Mouse (Mus musculus): Measurements from ENCODE around the gene Agap1. TPM values are rescaled to one million over a fixed set of nuclear protein-coding genes. Genes with fewer than 3 reads are reported as not detected.

Gene Agap1
- polyA plus RNA-seq, 1 experiment: 30.0 TPM

- 93% methylated on average over 9 of the region's 9 CpGs for WGBS
- Histone ChIP-seq H3K4me3 (ENCODE audit: insufficient read depth, low read depth, low read length) (no peak overlapping the region), H3K27ac (ENCODE audit: insufficient read depth, low read depth, low read length) (no peak overlapping the region), H3K4me1 (ENCODE audit: control insufficient read depth, insufficient read depth, low read length) (no peaks in the 10 kb centered on the region)
- TF ChIP-seq CTCF (IDR thresholded peaks at IDR 0.05; ENCODE audit: insufficient read depth, low read depth, low read length) (no peak), POLR2A (IDR thresholded peaks at IDR 0.05; ENCODE audit: insufficient read depth, low read depth, low read length) (no peak)
These were observed 279.8 kb downstream of the Agap1 start for GRCm38 (mm10) chr1:89734368-89734767.

- Histone ChIP-seq H3K4me3 (ENCODE audit: insufficient read depth, low read depth, low read length) (no peak overlapping the region), H3K4me1 (ENCODE audit: control insufficient read depth, insufficient read depth, low read length) (no peaks in the 10 kb centered on the region), H3K27ac (ENCODE audit: insufficient read depth, low read depth, low read length) (no peak overlapping the region)
- WGBS: 96% methylated on average over 6 of the region's 6 CpGs
- no peak for TF ChIP-seq CTCF (IDR thresholded peaks at IDR 0.05; ENCODE audit: insufficient read depth, low read depth, low read length)
These were observed 280.5 kb downstream of the Agap1 start for GRCm38 (mm10) chr1:89735146-89735545.

- no peak overlapping the region for H3K27ac ChIP-seq (ENCODE audit: insufficient read depth, low read depth, low read length)
- H3K4me1 ChIP-seq (ENCODE audit: control insufficient read depth, insufficient read depth, low read length): no peaks in the 10 kb centered on the region
- WGBS: 94% methylated on average over 6 of the region's 6 CpGs
- no peak overlapping the region for H3K4me3 ChIP-seq (ENCODE audit: insufficient read depth, low read depth, low read length)
- no peak for TF ChIP-seq CTCF (IDR thresholded peaks at IDR 0.05; ENCODE audit: insufficient read depth, low read depth, low read length)
- TF ChIP-seq POLR2A (IDR thresholded peaks at IDR 0.05; ENCODE audit: insufficient read depth, low read depth, low read length): no peak
These were observed 281.4 kb downstream of the Agap1 start for GRCm38 (mm10) chr1:89736021-89736420.

- Histone ChIP-seq H3K27ac (ENCODE audit: insufficient read depth, low read depth, low read length) (no peak overlapping the region), H3K4me3 (ENCODE audit: insufficient read depth, low read depth, low read length) (no peak overlapping the region), H3K4me1 (ENCODE audit: control insufficient read depth, insufficient read depth, low read length) (no peaks in the 10 kb centered on the region)
- no peak for TF ChIP-seq CTCF (IDR thresholded peaks at IDR 0.05; ENCODE audit: insufficient read depth, low read depth, low read length)
- TF ChIP-seq POLR2A (IDR thresholded peaks at IDR 0.05; ENCODE audit: insufficient read depth, low read depth, low read length): no peak
- 76% methylated on average over 17 of the region's 17 CpGs for WGBS
These were observed 284.6 kb downstream of the Agap1 start for GRCm38 (mm10) chr1:89739067-89739774.

- WGBS: 54% methylated on average over 3 of the region's 3 CpGs
- Histone ChIP-seq H3K27ac (ENCODE audit: insufficient read depth, low read depth, low read length) (no peak overlapping the region), H3K4me1 (ENCODE audit: control insufficient read depth, insufficient read depth, low read length) (no peaks in the 10 kb centered on the region), H3K4me3 (ENCODE audit: insufficient read depth, low read depth, low read length) (no peak overlapping the region)
- no peak for TF ChIP-seq CTCF (IDR thresholded peaks at IDR 0.05; ENCODE audit: insufficient read depth, low read depth, low read length)
- TF ChIP-seq POLR2A (IDR thresholded peaks at IDR 0.05; ENCODE audit: insufficient read depth, low read depth, low read length): no peak
These were observed 285.1 kb downstream of the Agap1 start for GRCm38 (mm10) chr1:89739775-89740099.

GRCm38 (mm10) chr1:89742359-89742758 lies 287.8 kb downstream of the Agap1 start:
- H3K27ac ChIP-seq (ENCODE audit: insufficient read depth, low read depth, low read length): no peak overlapping the region
- TF ChIP-seq CTCF (IDR thresholded peaks at IDR 0.05; ENCODE audit: insufficient read depth, low read depth, low read length) (no peak), POLR2A (IDR thresholded peaks at IDR 0.05; ENCODE audit: insufficient read depth, low read depth, low read length) (no peak)
- no peak overlapping the region for H3K4me3 ChIP-seq (ENCODE audit: insufficient read depth, low read depth, low read length)
- H3K4me1 ChIP-seq (ENCODE audit: control insufficient read depth, insufficient read depth, low read length): no peaks in the 10 kb centered on the region
- WGBS: 88% methylated on average over 3 of the region's 3 CpGs

- WGBS: 86% methylated on average over 3 of the region's 3 CpGs
- no peak overlapping the region for H3K27ac ChIP-seq (ENCODE audit: insufficient read depth, low read depth, low read length)
- TF ChIP-seq POLR2A (IDR thresholded peaks at IDR 0.05; ENCODE audit: insufficient read depth, low read depth, low read length) (no peak), CTCF (IDR thresholded peaks at IDR 0.05; ENCODE audit: insufficient read depth, low read depth, low read length) (no peak)
These were observed 291.6 kb downstream of the Agap1 start for GRCm38 (mm10) chr1:89746171-89746570.

GRCm38 (mm10) chr1:89749666-89750065 lies 295.1 kb downstream of the Agap1 start:
- no peak overlapping the region for H3K4me3 ChIP-seq (ENCODE audit: insufficient read depth, low read depth, low read length)
- H3K4me1 ChIP-seq (ENCODE audit: control insufficient read depth, insufficient read depth, low read length): peaks cover 2% of the 10 kb centered on the region; the same call in 1 of the 2 replicates
- TF ChIP-seq CTCF (IDR thresholded peaks at IDR 0.05; ENCODE audit: insufficient read depth, low read depth, low read length): no peak
- no peak for TF ChIP-seq POLR2A (IDR thresholded peaks at IDR 0.05; ENCODE audit: insufficient read depth, low read depth, low read length)
- H3K27ac ChIP-seq (ENCODE audit: insufficient read depth, low read depth, low read length): no peak overlapping the region

More at GRCm38 (mm10) chr1:89746171-89746570, 291.6 kb downstream of the Agap1 start:
- no peak overlapping the region for H3K4me3 ChIP-seq (ENCODE audit: insufficient read depth, low read depth, low read length)
- H3K4me1 ChIP-seq (ENCODE audit: control insufficient read depth, insufficient read depth, low read length): peaks cover 2% of the 10 kb centered on the region; the same call in 1 of the 2 replicates

- TF ChIP-seq CTCF (IDR thresholded peaks at IDR 0.05; ENCODE audit: insufficient read depth, low read depth, low read length): no peak
- TF ChIP-seq POLR2A (IDR thresholded peaks at IDR 0.05; ENCODE audit: insufficient read depth, low read depth, low read length): no peak
- peaks cover 2% of the 10 kb centered on the region; the same call in 1 of the 2 replicates for H3K4me1 ChIP-seq (ENCODE audit: control insufficient read depth, insufficient read depth, low read length)
- WGBS: 40% methylated on average over 9 of the region's 9 CpGs
- H3K4me3 ChIP-seq (ENCODE audit: insufficient read depth, low read depth, low read length): no peak overlapping the region
- H3K27ac ChIP-seq (ENCODE audit: insufficient read depth, low read depth, low read length): no peak overlapping the region
These were observed 295.9 kb downstream of the Agap1 start for GRCm38 (mm10) chr1:89750495-89750894.
